Mouse (Mus musculus) intestine, postnatal 0 days (tissue): ENCODE measurements around the gene Tecpr1. TPM values are rescaled to one million over a fixed set of nuclear protein-coding genes. Genes with fewer than 3 reads are reported as not detected.

Source experiments
- ATAC-seq: fragments of 200-750 bp; cut with Nextera tagmentation; 2 replicates; pipeline ENCODE4 v1.8.0; 2017; ENCODE audit warnings: mild to moderate bottlenecking, moderate TSS enrichment, moderate library complexity
- H3K27ac ChIP-seq: fragments of 300-500 bp; sonication (generic); 2 replicates; pipeline ENCODE4 v1.5.1; 2014; ENCODE audit warnings: mild to moderate bottlenecking, low read depth, low read length, moderate library complexity
- H3K27me3 ChIP-seq: fragments of 300-500 bp; sonication (generic); replicated peaks from 2 replicates; pipeline ENCODE4 v1.6.1; 2014; ENCODE audit warnings: low read length, mixed read lengths; ENCODE audit not compliant: control insufficient read depth, insufficient read depth
- H3K36me3 ChIP-seq: fragments of 300-500 bp; sonication (generic); 2 replicates; pipeline ENCODE4 v1.6.1; 2014; ENCODE audit warnings: mild to moderate bottlenecking, moderate library complexity; ENCODE audit not compliant: control insufficient read depth, insufficient read depth
- H3K4me1 ChIP-seq: fragments of 300-500 bp; sonication (generic); replicated peaks from 2 replicates; pipeline ENCODE4 v1.6.1; 2014; ENCODE audit warnings: antibody characterized with exemption, low read length, mixed read lengths; ENCODE audit not compliant: control insufficient read depth, insufficient read depth
- H3K4me2 ChIP-seq: fragments of 300-500 bp; sonication (generic); replicated peaks from 2 replicates; pipeline ENCODE4 v1.6.1; 2014; ENCODE audit warnings: low read depth, mild to moderate bottlenecking, moderate library complexity
- H3K4me3 ChIP-seq: fragments of 300-500 bp; sonication (generic); 2 replicates; pipeline ENCODE4 v1.5.1; 2014; ENCODE audit warnings: low read depth, low read length
- H3K9ac ChIP-seq: fragments of 300-500 bp; sonication (generic); 2 replicates; pipeline ENCODE4 v1.6.1; 2014; ENCODE audit warnings: mild to moderate bottlenecking, low read depth, low read length
- H3K9me3 ChIP-seq: fragments of 300-500 bp; sonication (generic); 2 replicates; pipeline ENCODE4 v1.6.1; 2016; ENCODE audit warnings: mixed run types; ENCODE audit not compliant: control insufficient read depth
- CTCF ChIP-seq: sonication (generic); IDR thresholded peaks from 2 replicates; pipeline ENCODE4 v1.5.1; 2016; ENCODE audit warnings: low read depth, mild to moderate bottlenecking, control low read depth, antibody characterized with exemption, moderate library complexity
- WGBS: fragments of 180-500 bp; shearing (Covaris S2); extraction: QIAGEN DNeasy Blood & Tissue Kit; methylation state at CpG from one replicate; pipeline ENCODE4 v1.1.7; 2014; 5-methylcytosine and 5-hydroxymethylcytosine counted together
- polyA plus RNA-seq: library from polyadenylated mRNA; unstranded; fragments of >200 nt; fragmentation: Nextera tagmentation; extraction: Ambion mirVana; gene quantifications from 2 replicates; pipeline ENCODE4 v1.2.1, GENCODE M21; 2015

The Tecpr1 gene
- polyA plus RNA-seq, 1 experiment from 2014 or later = 10.7 TPM

DNA sequence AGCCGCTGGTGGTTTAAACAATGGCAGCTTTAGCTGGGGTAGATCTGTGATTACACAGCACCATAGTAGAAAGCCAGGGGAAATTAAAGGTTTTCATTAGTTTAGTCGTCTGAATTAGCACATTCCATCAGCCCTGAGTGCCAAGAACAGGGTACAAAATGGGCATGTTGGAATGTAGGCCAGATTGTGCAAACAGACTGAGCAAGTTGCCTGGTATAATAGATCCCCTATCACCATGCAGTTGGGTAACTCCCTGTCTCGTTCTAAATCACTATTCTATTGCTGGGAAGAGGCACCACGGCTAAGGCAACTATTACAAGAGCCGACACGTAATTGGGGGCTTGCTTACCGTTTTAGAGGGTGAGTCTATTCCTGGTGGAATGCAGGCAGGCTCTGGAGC is 11.3 kb upstream of the Tecpr1 start:
- no peaks in the 10 kb centered on the region for H3K27me3 ChIP-seq
- no peaks in the 10 kb centered on the region for H3K9me3 ChIP-seq
- H3K4me3 ChIP-seq = no peak overlapping the region
- no peak overlapping the region for H3K27ac ChIP-seq
- ATAC-seq = no peak
- no peaks in the 10 kb centered on the region for H3K36me3 ChIP-seq
- H3K4me1 ChIP-seq = no peaks in the 10 kb centered on the region
- WGBS = 80% methylated on average over 7 of the region's 7 CpGs
- no peak overlapping the region for H3K4me2 ChIP-seq
- TF ChIP-seq CTCF = no peak
- no peak overlapping the region for H3K9ac ChIP-seq

DNA sequence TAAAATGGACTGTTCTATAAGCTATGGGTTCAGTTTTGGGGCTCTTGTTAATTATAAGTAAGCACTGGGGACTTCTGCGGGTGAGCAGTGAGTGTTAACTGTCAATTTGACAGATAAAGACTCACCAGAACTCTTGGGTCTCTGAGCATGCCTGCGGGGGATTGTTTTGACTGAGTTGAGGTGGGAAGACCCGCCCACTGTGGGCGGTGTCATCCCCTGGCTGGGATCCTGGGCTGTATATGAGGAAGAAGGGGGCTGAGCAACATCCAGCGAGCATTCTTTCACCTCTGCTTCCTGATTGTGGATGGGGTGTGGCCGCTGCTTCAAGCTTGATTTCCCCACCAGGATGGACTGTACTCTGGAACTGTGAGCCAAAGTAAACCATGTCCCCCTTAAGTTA is 10.8 kb upstream of the Tecpr1 start:
- Histone ChIP-seq H3K27ac (no peak overlapping the region), H3K9me3 (no peaks in the 10 kb centered on the region), H3K9ac (no peak overlapping the region), H3K36me3 (no peaks in the 10 kb centered on the region), H3K4me3 (no peak overlapping the region), H3K4me2 (no peak overlapping the region), H3K4me1 (no peaks in the 10 kb centered on the region), H3K27me3 (no peaks in the 10 kb centered on the region)
- TF ChIP-seq CTCF = no peak
- 64% methylated on average over 6 of the region's 6 CpGs for WGBS
- ATAC-seq = no peak

DNA sequence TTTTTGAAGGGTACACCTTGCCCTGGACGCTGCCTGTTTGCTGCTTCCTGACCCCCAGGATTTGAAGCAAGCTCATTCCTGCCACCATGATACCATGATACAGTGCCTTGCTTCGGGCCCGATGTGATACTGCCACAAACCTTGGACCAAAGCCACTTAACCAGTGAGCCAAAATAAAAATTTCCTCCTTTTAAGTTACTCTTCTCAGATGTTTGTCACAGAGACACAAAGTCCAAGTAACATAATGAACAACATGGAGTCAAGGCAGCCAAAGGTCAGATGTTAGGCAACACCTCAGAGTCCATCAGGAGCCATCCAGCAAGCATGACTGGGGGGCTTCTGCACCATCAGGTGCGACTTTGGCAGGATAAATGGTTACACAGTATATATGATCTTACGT is 9.1 kb upstream of the Tecpr1 start:
- WGBS = 82% methylated on average over 5 of the region's 5 CpGs

DNA sequence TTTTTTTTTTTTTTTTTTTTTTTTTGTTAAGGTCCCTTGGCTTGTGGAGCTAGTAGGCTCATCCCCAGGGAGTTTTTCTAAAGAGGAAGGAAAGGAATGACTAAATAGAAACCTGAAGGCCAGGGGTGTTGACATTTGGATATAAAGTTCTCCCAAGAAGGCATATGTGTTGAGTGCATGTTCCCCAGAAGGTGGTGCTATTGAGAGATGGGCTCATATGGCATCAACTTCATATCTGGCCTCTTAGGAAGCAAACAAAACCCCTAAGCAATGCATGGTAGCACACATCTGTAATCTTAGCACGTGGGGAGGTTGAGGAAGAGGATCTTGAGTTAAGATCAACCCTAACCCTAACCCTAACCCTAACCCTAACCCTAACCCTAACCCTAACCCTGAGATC is 8.0 kb upstream of the Tecpr1 start:
- 80% methylated on average over 1 of the region's 1 CpGs for WGBS
- Histone ChIP-seq H3K4me1 (no peaks in the 10 kb centered on the region), H3K9ac (no peak overlapping the region), H3K4me2 (no peak overlapping the region), H3K27ac (no peak overlapping the region), H3K27me3 (no peaks in the 10 kb centered on the region), H3K9me3 (no peaks in the 10 kb centered on the region), H3K4me3 (no peak overlapping the region), H3K36me3 (no peaks in the 10 kb centered on the region)
- peak; percentile 74 for TF ChIP-seq CTCF
- no peak for ATAC-seq

More for the DNA sequence above, 9.1 kb upstream of the Tecpr1 start:
- Histone ChIP-seq H3K4me2 (no peak overlapping the region), H3K27ac (no peak overlapping the region), H3K9me3 (no peaks in the 10 kb centered on the region), H3K9ac (no peak overlapping the region), H3K36me3 (no peaks in the 10 kb centered on the region), H3K4me3 (no peak overlapping the region), H3K4me1 (no peaks in the 10 kb centered on the region), H3K27me3 (no peaks in the 10 kb centered on the region)
- 0 out of 2 replicates have a peak, but pooled peaks have one; percentile 32 for ATAC-seq
- no peak for TF ChIP-seq CTCF

DNA sequence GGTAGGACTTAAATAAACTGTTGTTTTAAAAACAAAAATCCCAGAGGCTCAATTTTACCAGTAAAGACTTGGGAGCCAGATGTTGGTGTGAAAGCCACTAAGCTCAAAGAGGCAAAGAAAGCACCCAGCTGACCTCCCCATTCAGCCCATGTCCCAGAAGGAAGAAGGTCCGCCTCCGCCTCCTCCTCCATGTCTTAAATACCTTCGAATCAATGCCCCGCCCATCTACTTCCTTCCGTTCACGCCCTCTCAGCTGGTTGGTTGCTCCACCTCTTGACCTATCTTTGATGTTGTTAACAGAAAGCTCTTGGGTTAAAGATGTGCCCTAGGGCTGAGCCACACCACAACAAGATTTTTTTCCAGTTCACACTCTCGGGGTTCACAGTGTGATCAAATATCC is 6.8 kb upstream of the Tecpr1 start:
- WGBS = 87% methylated on average over 7 of the region's 7 CpGs

DNA sequence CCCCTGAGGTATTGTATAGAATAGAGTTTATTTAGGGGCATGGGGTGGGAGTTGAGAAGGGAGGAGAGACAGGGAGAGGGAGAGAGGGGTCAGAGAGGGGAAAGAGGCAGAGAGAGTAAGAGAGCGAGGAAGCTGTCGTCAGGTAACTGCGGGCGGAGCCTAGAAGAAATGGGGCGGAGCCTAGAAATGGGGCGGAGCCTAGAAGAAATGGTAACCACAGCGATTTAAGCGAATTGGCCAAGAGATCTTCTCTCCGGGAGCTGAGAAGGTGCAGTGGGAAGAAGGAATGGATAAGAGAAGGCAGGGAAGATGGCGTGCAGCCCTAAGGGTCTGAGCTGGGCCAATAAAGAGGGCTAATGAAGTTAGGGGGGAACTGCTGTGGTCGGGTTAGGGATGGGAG is 2.8 kb upstream of the Tecpr1 start:
- TF ChIP-seq CTCF = no peak
- no peak overlapping the region for H3K9ac ChIP-seq
- ATAC-seq = no peak
- no peaks in the 10 kb centered on the region for H3K36me3 ChIP-seq
- no peaks in the 10 kb centered on the region for H3K27me3 ChIP-seq
- H3K4me3 ChIP-seq = no peak overlapping the region
- 28% methylated on average over 11 of the region's 11 CpGs for WGBS
- no peaks in the 10 kb centered on the region for H3K9me3 ChIP-seq
- H3K4me2 ChIP-seq = no peak overlapping the region
- no peak overlapping the region for H3K27ac ChIP-seq
- no peaks in the 10 kb centered on the region for H3K4me1 ChIP-seq

More for the DNA sequence above, 6.8 kb upstream of the Tecpr1 start:
- H3K4me2 ChIP-seq = no peak overlapping the region
- no peaks in the 10 kb centered on the region for H3K36me3 ChIP-seq
- H3K4me1 ChIP-seq = no peaks in the 10 kb centered on the region
- H3K4me3 ChIP-seq = no peak overlapping the region
- TF ChIP-seq CTCF = no peak
- no peaks in the 10 kb centered on the region for H3K9me3 ChIP-seq
- no peak overlapping the region for H3K27ac ChIP-seq
- no peaks in the 10 kb centered on the region for H3K27me3 ChIP-seq
- no peak overlapping the region for H3K9ac ChIP-seq
- ATAC-seq = no peak
